Mouse (Mus musculus): ENCODE measurements around the gene Tmem8b.

Gene Tmem8b

GRCm38 (mm10) chr4:43724764-43725163 is 56.0 kb downstream of the Tmem8b start:
- peak; percentile 42 for DNase-seq

GRCm38 (mm10) chr4:43726228-43726993 is 57.6 kb downstream of the Tmem8b start:
- no peak for DNase-seq

- DNase-seq, result no peak
Observed at GRCm38 (mm10) chr4:43726995-43727394, 58.2 kb downstream of the Tmem8b start, which contains the start of gene Hrct1. Gene Hrct1 (plus strand): TSS chr4:43727188.

- DNase-seq, result no peak
Observed at GRCm38 (mm10) chr4:43727718-43728575, 59.2 kb downstream of the Tmem8b start.

- no peak for DNase-seq
Observed at GRCm38 (mm10) chr4:43728576-43728954, 59.8 kb downstream of the Tmem8b start.

GRCm38 (mm10) chr4:43729126-43729525 is 60.4 kb downstream of the Tmem8b start:
- no peak for DNase-seq

DNA sequence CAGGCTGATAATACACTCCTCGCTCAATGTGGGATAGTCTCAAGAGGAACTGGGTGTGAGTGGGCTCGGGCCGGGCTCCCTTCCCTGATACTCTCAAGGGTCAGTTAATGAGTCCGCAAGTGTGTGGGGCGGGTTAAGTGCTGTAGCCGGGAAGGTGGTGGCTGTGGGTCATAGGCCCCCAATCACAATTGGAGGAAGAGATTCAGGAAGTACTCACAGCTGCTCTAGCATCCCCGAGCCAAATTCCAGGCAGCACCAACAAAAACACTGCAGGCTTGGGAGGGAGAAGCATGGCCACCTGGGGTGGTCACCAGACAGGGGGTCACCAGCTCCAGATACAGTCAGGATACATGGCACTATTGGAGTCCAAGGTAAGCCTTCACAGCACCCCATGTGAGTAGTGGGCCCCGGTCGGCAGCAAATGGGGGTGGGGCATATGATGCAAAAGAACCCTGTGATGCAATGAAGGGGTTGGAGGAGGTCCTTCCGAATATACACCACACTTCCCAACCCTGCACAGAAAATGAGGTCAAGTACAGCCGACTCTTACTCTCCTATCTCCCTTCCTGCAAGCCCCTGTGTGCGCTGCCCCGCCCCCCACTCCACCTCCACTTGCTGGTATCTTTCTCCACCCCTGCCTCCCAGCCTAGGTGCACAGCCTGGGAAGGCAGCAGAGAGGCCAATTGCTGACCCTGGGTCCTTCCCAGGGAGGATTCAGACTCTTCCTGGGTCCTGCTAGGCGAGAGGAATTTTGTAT is 61.2 kb downstream of the Tmem8b start, which contains the start of gene Spaar:
Gene Spaar (plus strand): TSS at position 241 of the 757 bp plus-strand sequence.
- DNase-seq, result no peak

DNA sequence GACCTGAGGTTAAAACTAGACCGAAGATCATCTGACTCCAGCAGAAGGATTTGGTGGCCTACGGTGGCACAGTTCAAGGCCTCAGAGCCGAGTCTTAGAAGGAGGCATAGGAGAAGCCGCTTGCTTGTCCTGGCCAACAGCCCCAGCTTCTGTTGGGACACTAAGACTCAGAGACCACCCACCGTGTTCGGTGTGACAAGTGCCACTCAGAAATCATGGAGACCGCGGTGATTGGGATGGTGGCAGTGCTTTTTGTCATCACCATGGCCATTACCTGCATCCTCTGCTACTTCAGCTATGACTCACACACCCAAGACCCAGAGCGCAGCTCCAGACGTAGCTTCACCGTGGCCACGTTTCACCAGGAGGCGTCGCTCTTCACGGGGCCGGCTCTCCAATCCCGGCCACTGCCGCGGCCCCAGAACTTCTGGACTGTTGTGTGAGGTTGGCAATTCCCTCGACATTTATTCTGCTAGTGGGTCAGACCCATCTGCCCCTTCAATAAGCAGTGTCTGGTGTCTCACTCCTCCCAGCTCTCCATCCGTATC is 62.1 kb downstream of the Tmem8b start:
- DNase-seq, result no peak

DNA sequence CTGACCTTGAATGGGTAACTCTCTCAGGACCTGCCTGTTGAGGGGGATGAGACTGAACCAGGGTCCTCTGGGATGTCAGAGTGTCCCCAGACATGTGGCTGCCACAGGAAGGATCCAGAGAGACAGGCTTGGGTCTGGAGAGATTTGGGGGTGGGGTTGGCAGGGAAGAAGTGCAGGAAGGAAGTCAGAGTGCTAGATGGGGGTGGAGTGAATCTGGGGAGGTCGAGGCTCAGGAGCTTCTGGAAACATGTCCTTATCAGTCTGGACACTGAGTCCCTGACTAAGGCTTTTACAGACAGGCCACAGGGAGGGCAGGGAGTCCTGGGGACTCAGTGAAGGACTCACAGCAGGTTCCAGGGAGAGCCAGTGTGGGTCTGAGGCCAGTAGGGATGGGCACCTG is 63.4 kb downstream of the Tmem8b start:
- DNase-seq, result no peak

GRCm38 (mm10) chr4:43733186-43733585 is 64.4 kb downstream of the Tmem8b start:
- DNase-seq, result no peak

GRCm38 (mm10) chr4:43737144-43737543 is 68.4 kb downstream of the Tmem8b start:
- peak; percentile 0 for DNase-seq

GRCm38 (mm10) chr4:43738989-43739674 is 70.4 kb downstream of the Tmem8b start:
- DNase-seq, result no peak

- no peak for DNase-seq
Observed at GRCm38 (mm10) chr4:43741526-43741925, 72.8 kb downstream of the Tmem8b start.
